Mouse (Mus musculus): ENCODE data around the gene Tk2.
A peak's percentile ranks its signal among the peaks of the same experiment; 100 is the strongest.

Tk2 gene

GRCm38 (mm10) chr8:104242038-104242644 lies 6.2 kb downstream of the Tk2 start:
- Histone ChIP-seq H3K36me3 (ENCODE audit: control insufficient read depth, insufficient read depth, low read length, poor library complexity, severe bottlenecking) (peaks cover 7% of the 10 kb centered on the region), H3K27me3 (ENCODE audit: control insufficient read depth, insufficient read depth, low read length, poor library complexity, severe bottlenecking) (no peaks in the 10 kb centered on the region)
- DNase-seq (ENCODE audit: low read depth, low spot score), result no peak

GRCm38 (mm10) chr8:104239418-104239861 lies 8.9 kb downstream of the Tk2 start:
- DNase-seq (ENCODE audit: low read depth, low spot score), result peak; percentile 83
- H3K27me3 ChIP-seq (ENCODE audit: control insufficient read depth, insufficient read depth, low read length, poor library complexity, severe bottlenecking), result no peaks in the 10 kb centered on the region
- peaks cover 6% of the 10 kb centered on the region for H3K36me3 ChIP-seq (ENCODE audit: control insufficient read depth, insufficient read depth, low read length, poor library complexity, severe bottlenecking)

DNA sequence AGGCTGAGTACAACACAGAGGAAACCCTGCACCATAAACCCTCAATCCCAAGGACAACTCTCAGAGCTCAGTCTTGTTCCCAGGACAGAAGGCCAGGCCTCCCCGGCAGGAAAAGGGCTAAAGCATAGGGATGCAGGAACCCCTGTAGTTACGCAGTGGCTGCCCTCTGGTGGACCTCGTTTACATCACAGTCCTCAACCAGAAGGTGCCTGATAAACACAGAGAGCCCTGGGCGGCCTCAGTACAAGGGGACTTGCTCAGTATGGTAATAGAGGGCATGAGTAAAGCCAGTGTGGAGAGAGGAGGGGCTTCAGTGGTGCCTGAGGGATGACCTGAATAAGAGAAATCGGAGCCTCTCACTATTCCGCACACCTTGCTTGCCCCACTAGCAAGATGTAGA lies 13.8 kb downstream of the Tk2 start:
- no peak for DNase-seq (ENCODE audit: low read depth, low spot score)
- Histone ChIP-seq H3K27me3 (ENCODE audit: control insufficient read depth, insufficient read depth, low read length, poor library complexity, severe bottlenecking) (no peaks in the 10 kb centered on the region), H3K36me3 (ENCODE audit: control insufficient read depth, insufficient read depth, low read length, poor library complexity, severe bottlenecking) (peaks cover 11% of the 10 kb centered on the region)

DNA sequence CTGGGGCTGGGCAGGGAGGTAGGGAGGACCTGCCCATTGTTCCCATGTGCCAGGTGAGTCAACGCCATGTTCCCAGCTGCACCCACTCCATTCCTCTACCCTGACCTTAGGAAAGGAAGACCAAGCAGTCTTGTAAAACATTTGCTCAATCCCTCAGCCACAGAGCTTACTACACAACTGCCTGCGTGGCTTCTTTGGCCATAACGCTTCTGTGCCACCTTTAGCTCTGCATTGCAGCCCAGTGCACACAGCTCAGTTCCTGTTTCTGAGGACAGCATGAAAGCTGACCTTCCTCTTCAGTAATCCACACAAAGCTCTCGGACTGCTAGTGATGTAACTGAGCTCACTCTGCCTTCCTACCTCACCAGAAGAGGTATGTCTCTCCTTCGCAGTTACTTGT lies 15.4 kb downstream of the Tk2 start:
- H3K27me3 ChIP-seq (ENCODE audit: control insufficient read depth, insufficient read depth, low read length, poor library complexity, severe bottlenecking), result no peaks in the 10 kb centered on the region
- DNase-seq (ENCODE audit: low read depth, low spot score), result peak; percentile 65
- H3K36me3 ChIP-seq (ENCODE audit: control insufficient read depth, insufficient read depth, low read length, poor library complexity, severe bottlenecking), result peaks cover 16% of the 10 kb centered on the region

GRCm38 (mm10) chr8:104232039-104232438 lies 16.3 kb downstream of the Tk2 start:
- H3K27me3 ChIP-seq (ENCODE audit: control insufficient read depth, insufficient read depth, low read length, poor library complexity, severe bottlenecking), result no peaks in the 10 kb centered on the region
- DNase-seq (ENCODE audit: low read depth, low spot score), result no peak
- H3K36me3 ChIP-seq (ENCODE audit: control insufficient read depth, insufficient read depth, low read length, poor library complexity, severe bottlenecking), result peaks cover 16% of the 10 kb centered on the region

DNA sequence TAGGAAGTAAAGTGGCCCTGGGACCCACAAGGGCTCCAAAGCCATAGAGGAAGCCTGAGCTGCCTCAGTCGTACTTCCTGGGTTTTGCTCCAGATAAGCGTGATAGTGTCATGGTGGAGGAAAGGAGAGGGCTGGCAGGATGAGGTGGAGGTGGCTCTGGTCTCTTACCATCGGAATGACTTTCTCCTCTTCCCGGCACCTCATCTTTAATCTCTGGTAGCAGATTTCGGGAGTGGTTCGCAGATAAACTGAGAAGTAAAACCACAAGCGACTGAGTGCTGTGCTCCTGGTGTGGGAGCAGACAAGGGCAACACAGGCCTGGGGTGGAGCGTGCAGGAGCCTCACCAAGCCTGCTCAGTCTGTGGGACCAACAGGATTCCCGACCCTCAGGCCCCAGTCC lies 18.0 kb downstream of the Tk2 start:
- no peak for DNase-seq (ENCODE audit: low read depth, low spot score)
- Histone ChIP-seq H3K36me3 (ENCODE audit: control insufficient read depth, insufficient read depth, low read length, poor library complexity, severe bottlenecking) (peaks cover 16% of the 10 kb centered on the region; the same call in 1 of the 2 replicates), H3K27me3 (ENCODE audit: control insufficient read depth, insufficient read depth, low read length, poor library complexity, severe bottlenecking) (no peaks in the 10 kb centered on the region)

- H3K36me3 ChIP-seq (ENCODE audit: control insufficient read depth, insufficient read depth, low read length, poor library complexity, severe bottlenecking), result peaks cover 15% of the 10 kb centered on the region; the same call in 1 of the 2 replicates
- H3K27me3 ChIP-seq (ENCODE audit: control insufficient read depth, insufficient read depth, low read length, poor library complexity, severe bottlenecking), result no peaks in the 10 kb centered on the region
- DNase-seq (ENCODE audit: low read depth, low spot score), result no peak
These were observed 21.3 kb downstream of the Tk2 start for GRCm38 (mm10) chr8:104227048-104227447.

DNA sequence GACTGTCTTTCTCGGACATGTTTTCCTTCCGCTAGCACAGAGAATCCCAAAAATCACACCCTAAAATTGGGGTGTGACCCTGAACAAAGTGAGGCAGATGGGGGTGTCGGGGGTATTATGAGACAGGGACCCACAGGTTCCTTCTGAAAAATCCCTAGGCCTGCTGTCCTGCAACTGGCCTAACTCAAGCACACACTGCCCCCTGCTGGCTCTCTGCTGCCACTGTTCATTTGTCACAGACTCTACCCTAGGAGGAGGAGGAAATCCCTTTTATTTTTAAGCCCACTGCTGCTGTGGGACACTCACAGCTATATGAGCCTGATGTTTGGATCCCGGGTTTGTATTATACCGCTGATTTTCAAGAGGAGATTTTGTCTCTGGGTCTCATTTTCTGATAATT lies 28.6 kb downstream of the Tk2 start:
- Histone ChIP-seq H3K27me3 (ENCODE audit: control insufficient read depth, insufficient read depth, low read length, poor library complexity, severe bottlenecking) (no peaks in the 10 kb centered on the region), H3K36me3 (ENCODE audit: control insufficient read depth, insufficient read depth, low read length, poor library complexity, severe bottlenecking) (no peaks in the 10 kb centered on the region)
- DNase-seq (ENCODE audit: low read depth, low spot score), result peak; percentile 86

GRCm38 (mm10) chr8:104219079-104219478 lies 29.3 kb downstream of the Tk2 start:
- DNase-seq (ENCODE audit: low read depth, low spot score), result peak; percentile 81
- Histone ChIP-seq H3K36me3 (ENCODE audit: control insufficient read depth, insufficient read depth, low read length, poor library complexity, severe bottlenecking) (no peaks in the 10 kb centered on the region), H3K27me3 (ENCODE audit: control insufficient read depth, insufficient read depth, low read length, poor library complexity, severe bottlenecking) (no peaks in the 10 kb centered on the region)

DNA sequence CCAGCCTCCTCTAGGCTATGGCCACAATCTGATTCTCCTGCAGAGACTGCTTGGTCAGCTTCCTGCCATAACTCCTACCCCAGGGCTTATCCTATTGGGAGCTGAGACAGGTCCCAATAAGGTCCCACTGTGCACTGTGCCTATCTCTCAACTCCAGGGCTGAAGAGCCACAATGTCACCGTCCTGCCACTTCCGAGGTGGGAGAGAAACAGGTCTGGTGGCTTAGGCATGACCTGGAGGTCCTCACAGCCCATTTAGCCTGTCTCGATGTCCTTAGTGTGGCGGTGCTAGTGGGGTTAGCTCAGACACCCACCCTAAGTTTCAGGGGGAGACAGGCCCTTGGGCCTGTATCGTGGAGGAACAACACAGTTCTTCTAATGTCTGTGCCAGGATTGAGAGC lies 30.8 kb downstream of the Tk2 start:
- H3K36me3 ChIP-seq (ENCODE audit: control insufficient read depth, insufficient read depth, low read length, poor library complexity, severe bottlenecking), result no peaks in the 10 kb centered on the region
- H3K27me3 ChIP-seq (ENCODE audit: control insufficient read depth, insufficient read depth, low read length, poor library complexity, severe bottlenecking), result no peaks in the 10 kb centered on the region
- no peak for DNase-seq (ENCODE audit: low read depth, low spot score)

- Histone ChIP-seq H3K36me3 (ENCODE audit: control insufficient read depth, insufficient read depth, low read length, poor library complexity, severe bottlenecking) (no peaks in the 10 kb centered on the region), H3K27me3 (ENCODE audit: control insufficient read depth, insufficient read depth, low read length, poor library complexity, severe bottlenecking) (no peaks in the 10 kb centered on the region)
- no peak for DNase-seq (ENCODE audit: low read depth, low spot score)
These were observed 43.1 kb downstream of the Tk2 start for GRCm38 (mm10) chr8:104205292-104205691.

GRCm38 (mm10) chr8:104202320-104202719 lies 46.0 kb downstream of the Tk2 start:
- DNase-seq (ENCODE audit: low read depth, low spot score), result no peak
- Histone ChIP-seq H3K36me3 (ENCODE audit: control insufficient read depth, insufficient read depth, low read length, poor library complexity, severe bottlenecking) (no peaks in the 10 kb centered on the region), H3K27me3 (ENCODE audit: control insufficient read depth, insufficient read depth, low read length, poor library complexity, severe bottlenecking) (no peaks in the 10 kb centered on the region)

DNA sequence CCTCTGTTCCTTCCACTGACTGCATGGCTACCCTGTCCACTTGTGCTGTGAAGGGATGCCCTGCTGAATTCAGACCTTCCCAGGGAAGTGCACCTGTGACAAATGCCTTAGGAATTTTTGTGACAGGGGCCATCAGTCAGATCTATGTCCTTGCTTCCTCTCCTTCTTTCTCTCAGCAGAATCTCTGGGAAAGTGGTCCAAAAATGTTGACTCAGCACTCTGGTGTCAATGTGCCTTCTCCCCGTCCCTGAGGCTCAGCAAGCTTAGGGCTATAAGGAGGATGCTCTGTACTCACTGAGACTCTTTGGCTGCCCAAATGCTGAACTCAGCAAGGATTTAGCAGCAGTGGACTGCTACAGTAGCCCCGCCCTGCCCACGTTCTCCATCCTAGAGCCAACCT lies 46.7 kb downstream of the Tk2 start:
- Histone ChIP-seq H3K36me3 (ENCODE audit: control insufficient read depth, insufficient read depth, low read length, poor library complexity, severe bottlenecking) (no peaks in the 10 kb centered on the region), H3K27me3 (ENCODE audit: control insufficient read depth, insufficient read depth, low read length, poor library complexity, severe bottlenecking) (no peaks in the 10 kb centered on the region)
- DNase-seq (ENCODE audit: low read depth, low spot score), result no peak

DNA sequence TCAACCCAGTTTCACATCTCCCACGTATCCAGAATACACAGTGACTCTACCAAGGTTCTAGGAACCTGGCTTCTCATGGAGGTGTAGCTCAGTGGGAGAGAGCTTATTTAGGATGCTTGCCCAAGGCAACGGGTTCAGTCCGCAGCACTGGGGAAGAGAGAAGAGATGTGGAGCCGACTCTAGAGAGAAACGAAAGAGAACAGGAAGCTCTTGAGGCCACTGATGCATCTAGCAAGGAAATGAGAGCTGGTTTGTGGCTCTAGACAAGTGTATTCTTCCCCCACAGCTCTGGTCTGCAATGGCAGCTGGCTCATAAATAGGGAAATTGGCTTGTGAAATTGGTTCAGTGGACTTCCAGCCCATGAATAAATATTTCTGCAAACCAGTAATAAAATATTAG lies 48.6 kb downstream of the Tk2 start:
- no peaks in the 10 kb centered on the region for H3K27me3 ChIP-seq (ENCODE audit: control insufficient read depth, insufficient read depth, low read length, poor library complexity, severe bottlenecking)
- peak; percentile 62 for DNase-seq (ENCODE audit: low read depth, low spot score)
- H3K36me3 ChIP-seq (ENCODE audit: control insufficient read depth, insufficient read depth, low read length, poor library complexity, severe bottlenecking), result no peaks in the 10 kb centered on the region

DNA sequence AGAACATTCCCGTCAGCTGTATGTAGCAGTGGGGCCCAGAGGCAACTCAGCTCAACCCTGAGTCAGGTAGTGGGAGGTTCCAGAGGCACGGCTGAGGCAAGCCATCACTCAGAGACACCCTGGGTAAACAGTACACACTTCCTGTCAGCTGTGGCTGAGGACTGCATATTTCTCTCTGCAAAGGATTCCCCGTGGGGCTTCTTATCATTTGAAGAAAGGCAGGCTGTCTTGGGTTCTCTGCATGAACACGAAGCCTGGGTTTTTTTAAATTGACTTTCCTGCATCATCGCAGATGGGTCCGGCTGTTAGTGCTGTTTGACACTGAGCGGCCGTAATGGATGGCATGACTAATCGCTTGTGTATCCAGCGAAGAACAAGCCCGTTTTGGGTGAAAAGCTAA lies 56.9 kb downstream of the Tk2 start:
- H3K36me3 ChIP-seq (ENCODE audit: control insufficient read depth, insufficient read depth, low read length, poor library complexity, severe bottlenecking), result no peaks in the 10 kb centered on the region
- peak; percentile 40 for DNase-seq (ENCODE audit: low read depth, low spot score)
- no peaks in the 10 kb centered on the region for H3K27me3 ChIP-seq (ENCODE audit: control insufficient read depth, insufficient read depth, low read length, poor library complexity, severe bottlenecking)
